Mouse (Mus musculus): ENCODE results near the gene Prr15l. TPM values are rescaled to one million over a fixed set of nuclear protein-coding genes. Genes with fewer than 3 reads are reported as not detected.

The Prr15l gene
- polyA plus RNA-seq, 1 experiment from 2014 or later, result 0.19 TPM

DNA sequence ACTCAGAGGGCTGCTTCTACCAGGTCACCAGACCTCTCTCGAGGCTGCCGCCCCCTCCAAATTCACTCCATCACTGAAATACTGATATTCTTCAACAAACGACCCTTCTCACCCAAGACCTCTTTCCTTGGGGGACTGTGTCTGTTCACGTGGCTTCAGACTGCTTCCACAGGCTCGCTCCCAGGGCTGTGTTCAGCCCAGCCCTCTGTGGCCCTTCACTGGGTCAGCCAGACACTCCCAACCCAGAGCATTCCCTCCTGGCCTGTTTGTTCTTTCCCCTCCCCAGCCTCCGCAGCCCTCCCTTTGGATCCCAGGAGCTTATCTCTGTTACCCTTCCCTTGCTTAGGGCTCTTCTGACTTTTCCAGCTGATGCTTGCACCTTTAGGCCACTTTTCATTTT, 40.6 kb downstream of the Prr15l start:
- WGBS, result 77% methylated on average over 6 of the region's 6 CpGs
- H3K4me3 ChIP-seq (ENCODE audit: low read depth, low read length), result no peak overlapping the region
- H3K36me3 ChIP-seq (ENCODE audit: control insufficient read depth, insufficient read depth, low read length), result no peaks in the 10 kb centered on the region
- no peak for DNase-seq (ENCODE audit: low spot score, missing footprints)
- H3K27ac ChIP-seq (ENCODE audit: low read depth, low read length), result no peak overlapping the region
- H3K4me1 ChIP-seq (ENCODE audit: control insufficient read depth, insufficient read depth, low read length), result peaks cover 2% of the 10 kb centered on the region; the same call in 1 of the 2 replicates
- no peaks in the 10 kb centered on the region for H3K9me3 ChIP-seq (ENCODE audit: control insufficient read depth, low read length)
- no peak overlapping the region for H3K4me2 ChIP-seq
- ATAC-seq (ENCODE audit: low FRiP score), result no peak
- H3K27me3 ChIP-seq (ENCODE audit: control insufficient read depth, insufficient read depth, low read length), result no peaks in the 10 kb centered on the region
- H3K9ac ChIP-seq (ENCODE audit: low read length), result no peak overlapping the region

GRCm38 (mm10) chr11:96969280-96969722, 41.4 kb downstream of the Prr15l start:
- Histone ChIP-seq H3K9me3 (ENCODE audit: control insufficient read depth, low read length) (no peaks in the 10 kb centered on the region), H3K9ac (ENCODE audit: low read length) (no peak overlapping the region), H3K27ac (ENCODE audit: low read depth, low read length) (no peak overlapping the region), H3K27me3 (ENCODE audit: control insufficient read depth, insufficient read depth, low read length) (no peaks in the 10 kb centered on the region), H3K4me1 (ENCODE audit: control insufficient read depth, insufficient read depth, low read length) (peaks cover 3% of the 10 kb centered on the region; the same call in 1 of the 2 replicates), H3K4me3 (ENCODE audit: low read depth, low read length) (no peak overlapping the region), H3K36me3 (ENCODE audit: control insufficient read depth, insufficient read depth, low read length) (no peaks in the 10 kb centered on the region), H3K4me2 (no peak overlapping the region)
- 70% methylated on average over 5 of the region's 5 CpGs for WGBS
- DNase-seq (ENCODE audit: low spot score, missing footprints), result no peak
- ATAC-seq (ENCODE audit: low FRiP score), result no peak

DNA sequence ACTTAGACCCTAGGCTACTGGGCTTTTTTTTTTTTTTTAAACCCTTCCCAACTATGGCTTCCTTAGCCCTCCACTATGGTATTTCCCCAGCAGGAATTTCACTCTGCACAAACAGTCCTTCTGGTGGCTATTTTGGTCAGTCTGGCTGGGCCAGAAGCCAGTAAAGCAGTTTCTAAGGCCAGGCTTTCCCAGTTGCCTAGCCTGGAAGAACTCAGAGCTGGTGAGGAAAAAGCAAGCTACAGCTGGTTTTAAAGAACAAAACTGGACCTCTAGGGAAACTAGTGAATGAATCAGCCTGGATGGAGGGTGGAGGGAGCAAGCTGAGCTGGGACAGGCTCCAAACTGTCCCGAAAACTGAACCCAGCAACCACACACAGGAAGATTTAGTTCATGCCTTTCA, 41.8 kb downstream of the Prr15l start:
- Histone ChIP-seq H3K36me3 (ENCODE audit: control insufficient read depth, insufficient read depth, low read length) (no peaks in the 10 kb centered on the region), H3K27me3 (ENCODE audit: control insufficient read depth, insufficient read depth, low read length) (no peaks in the 10 kb centered on the region), H3K4me2 (no peak overlapping the region), H3K9me3 (ENCODE audit: control insufficient read depth, low read length) (no peaks in the 10 kb centered on the region), H3K4me3 (ENCODE audit: low read depth, low read length) (no peak overlapping the region), H3K4me1 (ENCODE audit: control insufficient read depth, insufficient read depth, low read length) (peaks cover 3% of the 10 kb centered on the region; the same call in 1 of the 2 replicates), H3K9ac (ENCODE audit: low read length) (no peak overlapping the region), H3K27ac (ENCODE audit: low read depth, low read length) (no peak overlapping the region)
- ATAC-seq (ENCODE audit: low FRiP score) (no peak), DNase-seq (ENCODE audit: low spot score, missing footprints) (no peak)
- WGBS, result 83% methylated on average over 1 of the region's 1 CpGs

GRCm38 (mm10) chr11:96970341-96970740, 42.4 kb downstream of the Prr15l start:
- 85% methylated on average over 3 of the region's 3 CpGs for WGBS

GRCm38 (mm10) chr11:96972906-96973305, 45.0 kb downstream of the Prr15l start:
- H3K36me3 ChIP-seq (ENCODE audit: control insufficient read depth, insufficient read depth, low read length), result no peaks in the 10 kb centered on the region
- H3K27me3 ChIP-seq (ENCODE audit: control insufficient read depth, insufficient read depth, low read length), result no peaks in the 10 kb centered on the region
- H3K4me3 ChIP-seq (ENCODE audit: low read depth, low read length), result no peak overlapping the region
- ATAC-seq (ENCODE audit: low FRiP score) (no peak), DNase-seq (ENCODE audit: low spot score, missing footprints) (no peak)
- 88% methylated on average over 5 of the region's 5 CpGs for WGBS
- H3K9ac ChIP-seq (ENCODE audit: low read length), result no peak overlapping the region
- H3K9me3 ChIP-seq (ENCODE audit: control insufficient read depth, low read length), result no peaks in the 10 kb centered on the region
- peaks cover 11% of the 10 kb centered on the region for H3K4me1 ChIP-seq (ENCODE audit: control insufficient read depth, insufficient read depth, low read length)
- no peak overlapping the region for H3K4me2 ChIP-seq
- no peak overlapping the region for H3K27ac ChIP-seq (ENCODE audit: low read depth, low read length)

More at GRCm38 (mm10) chr11:96970341-96970740, 42.4 kb downstream of the Prr15l start:
- H3K4me1 ChIP-seq (ENCODE audit: control insufficient read depth, insufficient read depth, low read length), result peaks cover 3% of the 10 kb centered on the region; the same call in 1 of the 2 replicates
- DNase-seq (ENCODE audit: low spot score, missing footprints), result no peak
- H3K4me2 ChIP-seq, result no peak overlapping the region
- H3K9ac ChIP-seq (ENCODE audit: low read length), result no peak overlapping the region
- H3K4me3 ChIP-seq (ENCODE audit: low read depth, low read length), result no peak overlapping the region
- ATAC-seq (ENCODE audit: low FRiP score), result no peak
- no peak overlapping the region for H3K27ac ChIP-seq (ENCODE audit: low read depth, low read length)
- H3K27me3 ChIP-seq (ENCODE audit: control insufficient read depth, insufficient read depth, low read length), result no peaks in the 10 kb centered on the region
- H3K36me3 ChIP-seq (ENCODE audit: control insufficient read depth, insufficient read depth, low read length), result no peaks in the 10 kb centered on the region
- H3K9me3 ChIP-seq (ENCODE audit: control insufficient read depth, low read length), result no peaks in the 10 kb centered on the region

DNA sequence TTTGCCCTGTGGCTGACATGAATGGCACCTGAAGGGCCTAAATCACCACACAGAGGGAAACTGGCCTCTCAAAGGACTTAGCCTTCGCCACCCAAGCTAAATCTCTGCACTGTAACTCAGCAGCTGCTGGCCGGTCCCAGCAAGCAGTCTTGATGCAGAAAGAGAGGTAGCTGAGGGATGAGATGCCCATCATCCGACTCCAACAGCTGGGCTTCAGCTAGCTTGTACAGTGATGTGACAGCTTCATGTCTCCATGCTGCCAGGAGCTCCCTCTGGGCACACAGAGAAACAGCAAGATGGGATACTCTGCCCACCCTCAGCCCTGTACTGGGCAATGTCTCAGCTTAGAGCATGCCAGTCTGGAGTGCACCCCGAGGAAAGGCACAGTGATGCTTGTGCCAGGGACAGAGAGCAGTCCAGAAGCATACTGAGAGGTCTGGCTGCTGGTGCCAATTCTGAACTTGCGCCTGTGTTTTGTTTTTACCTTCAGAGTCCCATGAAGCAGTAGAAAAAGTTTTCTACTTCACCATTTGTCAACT, 45.6 kb downstream of the Prr15l start:
- Histone ChIP-seq H3K27ac (ENCODE audit: low read depth, low read length) (no peak overlapping the region), H3K9me3 (ENCODE audit: control insufficient read depth, low read length) (no peaks in the 10 kb centered on the region), H3K9ac (ENCODE audit: low read length) (no peak overlapping the region), H3K4me1 (ENCODE audit: control insufficient read depth, insufficient read depth, low read length) (peaks cover 14% of the 10 kb centered on the region), H3K27me3 (ENCODE audit: control insufficient read depth, insufficient read depth, low read length) (no peaks in the 10 kb centered on the region), H3K36me3 (ENCODE audit: control insufficient read depth, insufficient read depth, low read length) (no peaks in the 10 kb centered on the region), H3K4me2 (no peak overlapping the region), H3K4me3 (ENCODE audit: low read depth, low read length) (no peak overlapping the region)
- ATAC-seq (ENCODE audit: low FRiP score) (no peak), DNase-seq (ENCODE audit: low spot score, missing footprints) (no peak)
- 86% methylated on average over 5 of the region's 5 CpGs for WGBS

DNA sequence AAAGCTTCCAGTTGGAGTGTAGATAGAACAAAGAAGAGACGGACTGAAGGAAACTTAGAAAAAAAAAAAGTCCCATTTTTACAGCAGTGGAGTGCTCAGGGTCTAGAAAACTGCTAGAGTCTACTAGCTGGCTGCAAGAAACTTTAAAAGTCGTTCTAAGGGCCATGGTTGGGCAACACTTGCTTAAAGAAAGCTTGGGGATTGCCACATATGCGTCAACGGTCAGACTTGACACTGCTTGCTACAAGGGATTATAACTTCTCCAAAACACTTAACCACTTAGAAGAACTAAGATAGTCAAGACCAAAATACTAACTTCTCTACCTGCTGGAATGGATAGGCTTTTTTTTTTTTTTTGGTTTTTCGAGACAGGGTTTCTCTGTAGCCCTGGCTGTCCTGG, 46.9 kb downstream of the Prr15l start:
- H3K4me3 ChIP-seq (ENCODE audit: low read depth, low read length), result no peak overlapping the region
- H3K27ac ChIP-seq (ENCODE audit: low read depth, low read length), result no peak overlapping the region
- no peak overlapping the region for H3K9ac ChIP-seq (ENCODE audit: low read length)
- 90% methylated on average over 5 of the region's 5 CpGs for WGBS
- H3K4me1 ChIP-seq (ENCODE audit: control insufficient read depth, insufficient read depth, low read length), result peaks cover 16% of the 10 kb centered on the region
- no peaks in the 10 kb centered on the region for H3K27me3 ChIP-seq (ENCODE audit: control insufficient read depth, insufficient read depth, low read length)
- no peaks in the 10 kb centered on the region for H3K9me3 ChIP-seq (ENCODE audit: control insufficient read depth, low read length)
- DNase-seq (ENCODE audit: low spot score, missing footprints) (no peak), ATAC-seq (ENCODE audit: low FRiP score) (no peak)
- H3K4me2 ChIP-seq, result no peak overlapping the region
- no peaks in the 10 kb centered on the region for H3K36me3 ChIP-seq (ENCODE audit: control insufficient read depth, insufficient read depth, low read length)

GRCm38 (mm10) chr11:96975511-96976378, 47.8 kb downstream of the Prr15l start:
- H3K9me3 ChIP-seq (ENCODE audit: control insufficient read depth, low read length), result no peaks in the 10 kb centered on the region
- 89% methylated on average over 10 of the region's 10 CpGs for WGBS
- H3K36me3 ChIP-seq (ENCODE audit: control insufficient read depth, insufficient read depth, low read length), result no peaks in the 10 kb centered on the region
- no peak overlapping the region for H3K27ac ChIP-seq (ENCODE audit: low read depth, low read length)
- peak overlapping the region; percentile 92 for H3K4me3 ChIP-seq (ENCODE audit: low read depth, low read length)
- ATAC-seq (ENCODE audit: low FRiP score) (no peak), DNase-seq (ENCODE audit: low spot score, missing footprints) (no peak)
- H3K4me2 ChIP-seq, result peak overlapping the region; percentile 75
- peak overlapping the region; percentile 98; the same call in 1 of the 2 replicates for H3K9ac ChIP-seq (ENCODE audit: low read length)
- H3K4me1 ChIP-seq (ENCODE audit: control insufficient read depth, insufficient read depth, low read length), result peaks cover 16% of the 10 kb centered on the region
- no peaks in the 10 kb centered on the region for H3K27me3 ChIP-seq (ENCODE audit: control insufficient read depth, insufficient read depth, low read length)

- Histone ChIP-seq H3K36me3 (ENCODE audit: control insufficient read depth, insufficient read depth, low read length) (no peaks in the 10 kb centered on the region), H3K9me3 (ENCODE audit: control insufficient read depth, low read length) (no peaks in the 10 kb centered on the region), H3K27ac (ENCODE audit: low read depth, low read length) (no peak overlapping the region), H3K9ac (ENCODE audit: low read length) (peak overlapping the region; percentile 98), H3K4me1 (ENCODE audit: control insufficient read depth, insufficient read depth, low read length) (peaks cover 16% of the 10 kb centered on the region), H3K4me2 (peak overlapping the region; percentile 75), H3K27me3 (ENCODE audit: control insufficient read depth, insufficient read depth, low read length) (no peaks in the 10 kb centered on the region), H3K4me3 (ENCODE audit: low read depth, low read length) (peak overlapping the region; percentile 92)
- ATAC-seq (ENCODE audit: low FRiP score), result no peak
- no peak for DNase-seq (ENCODE audit: low spot score, missing footprints)
- 61% methylated on average over 3 of the region's 3 CpGs for WGBS
These were observed 48.4 kb downstream of the Prr15l start for GRCm38 (mm10) chr11:96976379-96976687.

Data from midbrain, embryonic 11.5 days (tissue).